Mouse (Mus musculus) forelimb bud, embryonic 11.5 days (tissue): ENCODE measurements at regions not wholly inside any gene's neighbourhood (a gene's known extent, or its start where the extent isn't known, plus 50 kb on each side); places are given as distances from the start of the nearest gene placed in this dataset.

Experiments
- DNase-seq: peaks from one replicate; pipeline ENCODE4 v3.0.0-alpha.2; 2012; ENCODE audit warnings: low read depth, low spot score

GRCm38 (mm10) chr15:10767535-10767934 is 53.1 kb upstream of the Rai14 start:
- DNase-seq, result no peak

- DNase-seq, result no peak
Measured at GRCm38 (mm10) chr15:10770410-10771310, 56.2 kb upstream of the Rai14 start.

GRCm38 (mm10) chr15:10771311-10771690 is 56.9 kb upstream of the Rai14 start:
- no peak for DNase-seq

DNA sequence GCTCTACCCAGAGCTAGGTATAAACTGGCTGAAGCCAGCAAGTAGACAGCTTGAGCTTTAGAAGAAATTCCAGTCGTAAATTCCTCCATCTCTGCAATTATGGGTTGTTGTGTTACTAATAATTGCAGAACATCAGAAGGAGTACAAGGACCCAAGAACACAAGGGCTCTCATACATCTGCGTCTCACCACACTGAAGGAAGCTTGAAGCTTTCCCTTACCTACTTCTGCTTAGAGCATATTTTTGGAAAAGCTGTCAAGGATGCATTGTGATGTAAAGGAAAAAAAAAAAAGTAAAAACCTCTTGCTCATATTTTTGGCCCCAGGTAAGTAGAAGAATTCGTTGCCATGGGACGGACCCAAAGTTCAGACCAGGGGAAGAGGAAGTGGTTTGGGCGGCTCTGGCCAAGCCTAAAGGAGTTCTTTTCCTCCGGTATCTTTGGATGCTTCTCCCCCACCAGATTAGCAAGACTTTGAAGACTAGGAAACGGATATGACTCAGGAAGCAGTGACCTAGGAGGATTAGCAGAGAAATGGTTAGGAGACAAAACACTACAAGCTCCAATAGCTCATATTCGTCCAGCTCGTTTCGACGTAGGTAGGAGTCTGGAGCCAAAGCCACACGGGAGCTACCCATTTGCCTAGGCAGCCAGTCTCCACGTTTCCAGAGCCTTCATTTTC is 65.7 kb upstream of the Rai14 start:
- DNase-seq, result no peak

DNA sequence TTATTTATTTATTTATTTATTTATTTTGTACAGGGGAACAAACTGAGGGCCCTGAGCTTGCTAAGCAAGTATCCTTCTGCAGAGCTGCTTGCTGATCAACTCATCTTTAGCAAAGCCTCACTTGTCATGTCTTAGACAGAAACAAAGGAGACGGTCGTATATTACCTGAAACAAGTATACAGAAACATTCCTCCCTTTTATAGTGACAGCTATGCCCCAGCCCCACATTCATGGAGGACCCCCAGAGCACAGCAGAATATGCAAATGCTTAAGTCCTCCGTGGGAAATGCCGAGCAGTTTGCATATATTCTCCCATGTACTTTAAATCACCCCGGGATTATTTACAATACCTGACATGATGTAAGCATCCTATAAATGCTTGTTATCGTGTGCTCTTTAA is 74.9 kb upstream of the Rai14 start:
- no peak for DNase-seq

DNA sequence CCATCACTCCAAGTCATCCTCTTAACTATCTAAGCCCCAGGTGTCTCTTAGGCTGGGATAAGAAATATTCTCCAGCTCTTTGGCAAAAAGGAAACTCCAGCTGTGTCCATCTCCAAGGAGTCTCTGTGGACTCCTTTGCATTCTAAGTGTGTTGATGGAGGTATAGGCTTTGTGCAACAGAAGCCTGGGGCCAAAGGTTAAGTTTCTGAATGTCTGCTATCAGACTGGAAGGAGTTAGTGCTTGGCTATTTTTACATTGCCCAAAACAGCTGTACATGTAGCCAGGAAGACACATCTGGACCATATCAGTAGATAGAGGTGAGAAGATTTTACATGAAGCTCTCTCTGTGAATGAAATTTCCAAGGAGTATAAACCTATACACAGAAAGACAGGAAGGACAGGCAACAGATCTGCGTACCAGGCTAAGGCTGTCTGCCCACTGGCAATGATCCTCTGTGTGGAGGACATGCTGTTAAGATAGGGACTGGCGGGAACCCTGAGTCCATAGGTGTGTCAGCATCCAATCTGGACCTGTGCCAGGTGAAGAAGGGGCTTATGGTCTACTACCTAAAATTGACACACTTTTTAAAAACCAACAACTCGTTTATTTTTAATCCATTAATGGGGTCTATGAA is 76.6 kb upstream of the Rai14 start:
- no peak for DNase-seq

DNA sequence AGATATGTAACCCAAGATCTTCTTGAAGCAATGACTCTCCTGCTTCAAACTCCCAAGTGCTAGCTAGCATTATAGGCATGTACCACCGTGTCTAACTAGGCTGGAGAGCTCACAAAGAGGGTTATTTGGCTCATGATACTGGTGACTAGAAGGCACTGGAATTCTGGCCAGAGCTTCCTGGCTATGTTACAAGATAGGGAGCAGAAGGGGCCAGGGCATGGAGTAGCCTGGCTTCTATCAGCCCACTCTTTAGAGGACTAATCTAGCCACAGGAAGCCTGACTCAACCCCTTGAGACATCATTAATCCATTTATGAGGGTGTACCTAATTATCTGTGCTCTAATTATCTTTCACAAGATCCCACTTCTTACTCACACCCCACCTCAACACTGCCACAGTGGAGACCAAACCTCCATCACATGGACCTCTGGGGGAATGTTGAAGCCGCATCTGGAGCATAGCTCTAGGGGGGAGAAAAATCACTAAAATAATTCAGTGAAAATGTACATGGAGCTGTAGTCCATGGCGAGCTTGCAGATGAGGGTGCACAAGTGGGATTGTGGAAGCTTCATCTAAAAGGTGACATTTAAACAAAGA is 77.2 kb upstream of the Rai14 start:
- peak; percentile 35 for DNase-seq

DNA sequence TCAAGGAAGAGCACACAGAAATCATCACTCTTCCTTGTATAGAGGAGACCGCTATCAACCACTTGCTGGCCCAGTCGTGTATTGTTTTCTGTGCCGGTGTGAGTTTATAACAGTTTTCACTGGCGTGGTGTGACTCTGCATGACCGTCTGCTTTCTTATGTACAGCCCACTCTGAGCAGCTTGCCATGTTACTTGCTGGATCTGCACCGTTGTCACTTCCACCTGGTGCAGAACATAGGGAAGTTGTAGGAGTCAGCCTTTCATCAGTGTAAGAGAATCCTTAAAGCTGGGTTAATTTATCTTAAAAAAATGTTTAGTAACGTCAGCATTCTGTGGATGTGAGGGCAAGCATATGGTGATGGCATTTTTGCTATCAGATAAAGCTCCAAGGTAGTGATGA is 77.7 kb upstream of the Rai14 start:
- no peak for DNase-seq

GRCm38 (mm10) chr15:10795126-10795792 is 80.8 kb upstream of the Rai14 start:
- DNase-seq, result no peak

- DNase-seq, result no peak
Measured at GRCm38 (mm10) chr15:10799656-10800055, 85.2 kb upstream of the Rai14 start.

- DNase-seq, result no peak
Measured at GRCm38 (mm10) chr15:10814195-10814594, 99.8 kb upstream of the Rai14 start.

DNA sequence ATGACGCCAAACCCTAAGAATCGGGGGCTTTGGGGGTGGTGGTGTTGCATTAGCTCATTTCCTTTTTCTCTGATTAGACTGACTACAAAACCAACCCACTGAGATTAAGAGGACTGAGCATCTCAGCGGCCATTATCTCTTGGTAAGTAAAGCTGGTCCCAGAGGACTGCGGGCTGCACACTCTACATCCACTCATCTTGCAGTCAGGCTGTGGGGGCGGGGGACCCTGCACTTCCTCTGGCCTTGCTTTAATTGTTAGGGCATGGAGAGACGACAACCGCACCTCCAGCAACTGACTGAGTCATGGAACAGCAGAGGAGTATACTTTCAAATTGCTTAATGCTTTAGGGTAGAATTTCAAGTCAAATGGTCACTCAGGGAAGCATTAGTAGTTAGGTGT is 100.3 kb upstream of the Rai14 start:
- DNase-seq, result no peak

- no peak for DNase-seq
Measured at GRCm38 (mm10) chr15:10816213-10816621, 101.8 kb upstream of the Rai14 start.

- no peak for DNase-seq
Measured at GRCm38 (mm10) chr15:10818216-10818615, 103.8 kb upstream of the Rai14 start.

DNA sequence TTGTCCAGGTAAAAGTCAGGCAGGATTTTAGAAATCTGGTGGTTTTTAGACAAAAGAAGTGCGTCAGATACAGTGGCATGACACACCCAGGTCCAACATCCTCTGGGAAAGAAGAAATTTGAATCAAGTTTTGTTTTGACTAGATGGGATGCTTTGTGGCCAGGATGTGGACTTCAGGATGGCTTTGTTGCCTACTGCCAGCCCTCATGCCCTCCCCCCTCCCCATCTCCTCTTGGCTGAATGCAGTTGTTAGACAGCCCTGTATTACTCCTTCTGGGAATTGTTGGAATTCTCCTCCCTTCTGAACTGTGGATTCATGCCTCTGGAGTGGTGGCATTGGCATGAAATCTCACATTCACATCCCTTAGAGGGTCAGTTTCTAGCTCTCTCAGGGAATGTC is 104.3 kb upstream of the Rai14 start:
- no peak for DNase-seq

GRCm38 (mm10) chr15:10823933-10824332 is 109.5 kb upstream of the Rai14 start:
- DNase-seq, result no peak

- DNase-seq, result no peak
Measured at GRCm38 (mm10) chr15:10829588-10829987, 115.2 kb upstream of the Rai14 start.

DNA sequence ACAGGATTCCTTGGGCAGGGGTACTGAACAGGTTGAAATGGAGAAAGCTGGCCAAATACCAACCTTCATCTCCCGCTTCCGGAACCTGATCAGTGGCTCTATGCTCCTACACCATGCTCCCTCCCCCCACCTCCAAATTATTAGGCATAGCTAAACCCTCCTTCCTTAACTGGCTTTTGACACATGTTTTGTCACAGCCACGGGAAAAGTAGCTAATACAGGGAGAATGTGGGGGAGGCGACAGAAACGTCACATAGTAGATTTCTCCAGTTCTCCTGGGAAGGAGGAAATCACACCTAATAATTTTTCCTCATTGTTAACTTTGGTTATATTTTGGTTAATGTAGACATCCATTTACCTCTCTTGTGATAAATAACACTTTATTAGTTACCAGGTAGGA is 116.1 kb upstream of the Rai14 start:
- DNase-seq, result peak; percentile 59

DNA sequence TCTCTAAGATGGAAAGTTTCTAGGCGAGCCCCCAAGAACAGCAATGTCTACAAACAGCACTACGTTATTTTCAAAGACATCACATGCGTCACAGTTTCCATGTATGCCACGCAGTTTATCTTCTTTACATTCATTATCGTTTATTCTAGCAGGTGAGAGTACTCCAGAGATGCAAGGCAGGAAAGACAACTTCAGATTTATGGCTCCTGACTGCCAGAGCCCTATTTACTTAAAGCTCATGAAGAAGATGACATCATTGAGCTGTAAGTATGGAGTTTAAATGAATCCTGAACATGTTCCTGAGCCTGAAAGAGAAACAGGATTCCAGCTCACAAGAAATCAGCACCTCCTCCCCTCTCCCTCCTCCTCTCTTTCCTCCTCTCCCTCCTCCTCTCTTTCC is 116.7 kb upstream of the Rai14 start:
- no peak for DNase-seq

DNA sequence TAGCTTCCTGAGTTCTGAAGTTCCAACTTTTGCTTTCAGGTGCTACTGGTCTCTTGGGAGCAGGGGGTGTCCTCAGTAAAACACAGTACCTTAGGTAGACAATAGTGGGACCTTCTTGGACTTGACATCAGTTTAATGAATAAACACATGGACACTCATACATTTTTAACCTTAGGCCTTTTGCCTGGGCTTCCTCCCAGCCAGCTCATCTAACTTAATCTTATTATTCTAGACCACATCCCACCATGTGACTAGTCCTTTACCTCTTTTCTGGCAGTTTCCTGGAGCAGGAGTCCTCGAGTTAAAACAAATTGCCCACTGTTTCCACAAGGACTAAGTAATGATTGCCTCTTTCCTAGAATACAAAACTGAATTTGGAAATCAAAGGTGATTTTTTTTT is 117.9 kb upstream of the Rai14 start:
- DNase-seq, result no peak

GRCm38 (mm10) chr15:10833866-10834571 is 118.1 kb upstream of the C1qtnf3 start:
- DNase-seq, result no peak
